Mouse (Mus musculus) cerebral cortex, adult 2 months (tissue): ENCODE data around the gene Dyrk4.

Experiments
- WGBS: fragments of 180-500 bp; shearing (Covaris S2); methylation state at CpG from one replicate; pipeline ENCODE4 v1.1.7; 2018; 5-methylcytosine and 5-hydroxymethylcytosine counted together

The Dyrk4 gene

GRCm38 (mm10) chr6:126921111-126921881 is at the start of gene Dyrk4:
Dyrk4 (minus strand) TSS chr6:126921839.
- WGBS, result 31% methylated on average over 21 of the region's 21 CpGs

- WGBS, result 63% methylated on average over 14 of the region's 14 CpGs
Observed at GRCm38 (mm10) chr6:126966241-126967026, 44.8 kb upstream of the Dyrk4 start.

- 90% methylated on average over 9 of the region's 9 CpGs for WGBS
Observed at GRCm38 (mm10) chr6:126963426-126963825, 41.8 kb upstream of the Dyrk4 start.

- 76% methylated on average over 5 of the region's 5 CpGs for WGBS
Observed at GRCm38 (mm10) chr6:126962709-126963108, 41.1 kb upstream of the Dyrk4 start.

- 87% methylated on average over 8 of the region's 8 CpGs for WGBS
Observed at GRCm38 (mm10) chr6:126961371-126962018, 39.9 kb upstream of the Dyrk4 start.

GRCm38 (mm10) chr6:126955734-126956133 is 34.1 kb upstream of the Dyrk4 start:
- 6% methylated on average over 10 of the region's 10 CpGs for WGBS

GRCm38 (mm10) chr6:126948336-126948735 is 26.7 kb upstream of the Dyrk4 start:
- 89% methylated on average over 4 of the region's 4 CpGs for whole genome bisulfite sequencing

- WGBS, result 2% methylated on average over 5 of the region's 5 CpGs
Observed at GRCm38 (mm10) chr6:126940451-126940850, 18.8 kb upstream of the Dyrk4 start.

- under 1% methylated on average over 33 of the region's 33 CpGs for WGBS
Observed at GRCm38 (mm10) chr6:126939487-126940171, 18.0 kb upstream of the Dyrk4 start, which contains the start of the genes Rad51ap1 and D6Wsu163e. Rad51ap1 (minus strand) TSS chr6:126939587. D6Wsu163e (plus strand) TSS chr6:126939962.

- under 1% methylated on average over 31 of the region's 31 CpGs for WGBS
Observed at GRCm38 (mm10) chr6:126938853-126939486, 17.3 kb upstream of the Dyrk4 start.

GRCm38 (mm10) chr6:126938047-126938446 is 16.4 kb upstream of the Dyrk4 start:
- 81% methylated on average over 2 of the region's 2 CpGs for WGBS

GRCm38 (mm10) chr6:126932896-126933295 is 11.3 kb upstream of the Dyrk4 start:
- WGBS, result 99% methylated on average over 2 of the region's 2 CpGs

GRCm38 (mm10) chr6:126914928-126915327 is 6.7 kb downstream of the Dyrk4 start:
- 83% methylated on average over 5 of the region's 5 CpGs for WGBS

- WGBS, result 60% methylated on average over 4 of the region's 4 CpGs
Observed at GRCm38 (mm10) chr6:126910727-126911126, 10.9 kb downstream of the Dyrk4 start.

GRCm38 (mm10) chr6:126907876-126908275 is 13.8 kb downstream of the Dyrk4 start:
- WGBS, result 59% methylated on average over 3 of the region's 3 CpGs

GRCm38 (mm10) chr6:126907378-126907777 is 14.3 kb downstream of the Dyrk4 start:
- 80% methylated on average over 4 of the region's 5 CpGs for WGBS

- WGBS, result 83% methylated on average over 8 of the region's 8 CpGs
Observed at GRCm38 (mm10) chr6:126877118-126877517, 44.5 kb downstream of the Dyrk4 start.

GRCm38 (mm10) chr6:126852881-126853280 is 68.8 kb downstream of the Dyrk4 start, which contains the start of gene Akap3:
Akap3 (plus strand) TSS chr6:126853098.

GRCm38 (mm10) chr6:126848712-126849704 is 72.6 kb downstream of the Dyrk4 start, which contains the start of gene Ndufa9:
Ndufa9 (minus strand) TSS chr6:126849136.
- 3% methylated on average over 46 of the region's 46 CpGs for WGBS

- WGBS, result 75% methylated on average over 8 of the region's 8 CpGs
Observed at GRCm38 (mm10) chr6:126836628-126837027, 85.0 kb downstream of the Dyrk4 start.
